12 mouse cellular contexts compared by ENCODE assay signal in genomic region chr3:38633347-38633746, GRCm38 (mm10).
DNase-seq lines count a peak whose midpoint lies in the region; ATAC-seq and TF ChIP-seq lines count a peak whose summit lies in the region.
"Had no signal": no experiment of that assay in that cellular context is flagged by ENCODE, and none has a peak within 500 bp of the region (broad histone marks: within the 10 kb centered on the region; RNA-seq: fewer than 3 reads in every experiment).

No protein-coding gene starts in this region.

- no peak overlapping the region for H3K9ac ChIP-seq in heart, postnatal 0 days (replicated peaks; ENCODE audit: low read depth, low read length)
- H3K9ac ChIP-seq in intestine, postnatal 0 days (ENCODE audit: low read depth, low read length) = no peak overlapping the region
- H3K9ac ChIP-seq: forebrain, embryonic 15.5 days; liver, embryonic 14.5 days had no signal

- H3K27ac ChIP-seq in heart, postnatal 0 days (ENCODE audit: low read depth) = peak overlapping the region; percentile 58
- no peak overlapping the region for H3K27ac ChIP-seq in intestine, postnatal 0 days (ENCODE audit: low read depth, low read length)
- H3K27ac ChIP-seq: forebrain, embryonic 15.5 days; liver, embryonic 14.5 days had no signal

- 62% methylated on average over 7 of the region's 7 CpGs for WGBS in lung, adult 2 months
- WGBS in heart, postnatal 0 days = 27% methylated on average over 7 of the region's 7 CpGs
- WGBS in intestine, postnatal 0 days = 69% methylated on average over 7 of the region's 7 CpGs

- no peaks in the 10 kb centered on the region for H3K36me3 ChIP-seq in heart, postnatal 0 days (replicated peaks; ENCODE audit: control insufficient read depth, insufficient read depth, low read length)
- no peaks in the 10 kb centered on the region for H3K36me3 ChIP-seq in myocyte (ENCODE audit: control insufficient read depth, insufficient read depth)
- H3K36me3 ChIP-seq in intestine, postnatal 0 days (ENCODE audit: control insufficient read depth, insufficient read depth) = no peaks in the 10 kb centered on the region
- H3K36me3 ChIP-seq: forebrain, embryonic 15.5 days had no signal

- no peaks in the 10 kb centered on the region for H3K79me2 ChIP-seq in myocyte (ENCODE audit: control insufficient read depth, insufficient read depth)

- H3K4me2 ChIP-seq in heart, postnatal 0 days (ENCODE audit: low read depth, low read length) = no peak overlapping the region
- H3K4me2 ChIP-seq in myocyte (ENCODE audit: low read depth) = peak overlapping the region; percentile 55
- no peak overlapping the region for H3K4me2 ChIP-seq in intestine, postnatal 0 days (replicated peaks; ENCODE audit: low read depth)
- H3K4me2 ChIP-seq: forebrain, embryonic 15.5 days had no signal

- no peak overlapping the region for H3K4me3 ChIP-seq in lung, adult 2 months (replicated peaks; ENCODE audit: extremely low read depth, low read depth, low read length)
- no peak overlapping the region for H3K4me3 ChIP-seq in heart, postnatal 0 days (ENCODE audit: low read depth, low read length)
- no peak overlapping the region for H3K4me3 ChIP-seq in myocyte
- no peak overlapping the region for H3K4me3 ChIP-seq in intestine, postnatal 0 days (ENCODE audit: low read depth, low read length)
- H3K4me3 ChIP-seq: forebrain, embryonic 15.5 days had no signal

- H3K27me3 ChIP-seq in heart, postnatal 0 days (ENCODE audit: control insufficient read depth, insufficient read depth, low read length) = no peaks in the 10 kb centered on the region
- no peaks in the 10 kb centered on the region for H3K27me3 ChIP-seq in myocyte (ENCODE audit: control insufficient read depth, insufficient read depth, insufficient read length)
- H3K27me3 ChIP-seq in intestine, postnatal 0 days (replicated peaks; ENCODE audit: control insufficient read depth, insufficient read depth, low read length) = no peaks in the 10 kb centered on the region
- H3K27me3 ChIP-seq: forebrain, embryonic 15.5 days had no signal

- H3K4me1 ChIP-seq in lung, adult 2 months (ENCODE audit: control insufficient read depth, insufficient read depth, low read length) = no peaks in the 10 kb centered on the region
- no peaks in the 10 kb centered on the region for H3K4me1 ChIP-seq in heart, postnatal 0 days (ENCODE audit: control insufficient read depth, insufficient read depth)
- H3K4me1 ChIP-seq in intestine, postnatal 0 days (replicated peaks; ENCODE audit: control insufficient read depth, insufficient read depth, low read length) = no peaks in the 10 kb centered on the region
- H3K4me1 ChIP-seq: forebrain, embryonic 15.5 days had no signal

- 0 out of 2 replicates have a peak, but pooled peaks have one; percentile 44 for TF ChIP-seq EP300 in heart, postnatal 0 days (IDR thresholded peaks at IDR 0.05; ENCODE audit: low read depth)

- peak; percentile 93 for ATAC-seq in heart, postnatal 0 days (ENCODE audit: insufficient read depth, low read depth)
- no peak for ATAC-seq in intestine, postnatal 0 days
- ATAC-seq: CD4-positive, CD25-positive, alpha-beta regulatory T cell, adult 4 months; forebrain, embryonic 15.5 days had no signal

- H3K9me3 ChIP-seq in heart, postnatal 0 days (replicated peaks; ENCODE audit: control insufficient read depth, low read length) = no peaks in the 10 kb centered on the region
- H3K9me3 ChIP-seq in intestine, postnatal 0 days (ENCODE audit: control insufficient read depth) = no peaks in the 10 kb centered on the region
- H3K9me3 ChIP-seq: forebrain, embryonic 15.5 days had no signal

- no peak overlapping the region for H3ac ChIP-seq in myocyte (ENCODE audit: control insufficient read depth, insufficient read length)

- no peak for TF ChIP-seq POLR2A in lung, adult 2 months (IDR thresholded peaks at IDR 0.05; ENCODE audit: borderline replicate concordance, extremely low read depth, low read depth, low read length)
- no peak for TF ChIP-seq POLR2A in myocyte (IDR thresholded peaks at IDR 0.05; ENCODE audit: insufficient read length, low read depth)

- no peak for TF ChIP-seq CTCF in lung, adult 2 months (IDR thresholded peaks at IDR 0.05; ENCODE audit: insufficient read depth, low read length)
- no peak; the same call in 1 of the 2 replicates for TF ChIP-seq CTCF in heart, postnatal 0 days (IDR thresholded peaks at IDR 0.05; ENCODE audit: low read depth)
- TF ChIP-seq CTCF in intestine, postnatal 0 days (IDR thresholded peaks at IDR 0.05; ENCODE audit: low read depth) = no peak

- peak; percentile 56 for DNase-seq in lung, postnatal 10 days
- no peak for DNase-seq in lung, adult 2 months
- DNase-seq in gastrocnemius, postnatal 10 days = peak; percentile 49
- peak; percentile 73 for DNase-seq in heart, postnatal 0 days (ENCODE audit: low spot score)
- no peak for DNase-seq in left cerebral cortex, adult 8-10 months (ENCODE audit: low spot score in 2 of 2)
- DNase-seq: kidney, adult 9 months; retina, postnatal 1 day had no signal

TF ChIP-seq in myocyte, 11 proteins besides CTCF, POLR2A, EP300 and RAD21:
- TF ChIP-seq TCF12 (IDR thresholded peaks at IDR 0.05; ENCODE audit: insufficient read depth, poor library complexity, severe bottlenecking) (peak; percentile 28), MYOD1 (IDR thresholded peaks at IDR 0.05; ENCODE audit: control insufficient read depth in 1 of 3, insufficient read length in 2 of 3, low read depth in 2 of 3) (peak in 2 of 3 experiments; percentile 70 to 74), MYOG (IDR thresholded peaks at IDR 0.05; ENCODE audit: control insufficient read depth in 1 of 3, insufficient read depth in 1 of 3, insufficient read length in 2 of 3, low read depth in 2 of 3) (peak in 2 of 3 experiments; percentile 55 to 77), POLR2AphosphoS2 (IDR thresholded peaks at IDR 0.05; ENCODE audit: insufficient read length, low read depth) (no peak)

Comparison
In these comparisons a context has a peak if more than half of its experiments do, and no peak if none do; other contexts are left out.
1. DNase-seq: peak in lung, postnatal 10 days (single experiment), gastrocnemius, postnatal 10 days (single experiment) and heart, postnatal 0 days (single experiment); none in lung, adult 2 months (single experiment) and left cerebral cortex, adult 8-10 months (0 of 2).